Mouse (Mus musculus) lung, embryonic 15.5 days (tissue): ENCODE results near the gene Olfr871. TPM values are rescaled to one million over a fixed set of nuclear protein-coding genes. Genes with fewer than 3 reads are reported as not detected.
"Not testable (repeated sequence)": the region's sequence is repeated elsewhere in the genome, so short reads cannot be mapped to it uniquely, and the experiment has no call there.

ENCODE experiments used
- ATAC-seq: fragments of 200-750 bp; cut with Nextera tagmentation; 2 replicates; pipeline ENCODE4 v1.8.0; 2017; ENCODE audit warnings: moderate number of reproducible peaks, borderline replicate concordance; ENCODE audit not compliant: low FRiP score, low TSS enrichment; ENCODE audit errors: extremely low read depth
- H3K27ac ChIP-seq: fragments of 300-500 bp; sonication (generic); 2 replicates; pipeline ENCODE4 v1.5.1; 2015; ENCODE audit warnings: moderate library complexity, mild to moderate bottlenecking, inconsistent platforms
- H3K27me3 ChIP-seq: fragments of 300-500 bp; sonication (generic); 2 replicates; pipeline ENCODE4 v1.6.1; 2015; ENCODE audit warnings: inconsistent platforms
- H3K36me3 ChIP-seq: fragments of 300-500 bp; sonication (generic); 2 replicates; pipeline ENCODE4 v1.6.1; 2015; ENCODE audit warnings: inconsistent platforms
- H3K4me1 ChIP-seq: fragments of 300-500 bp; sonication (generic); 2 replicates; pipeline ENCODE4 v1.6.1; 2015; ENCODE audit warnings: inconsistent platforms
- H3K4me2 ChIP-seq: fragments of 300-500 bp; sonication (generic); 2 replicates; pipeline ENCODE4 v1.6.1; 2015; ENCODE audit warnings: inconsistent platforms, mild to moderate bottlenecking, moderate library complexity
- H3K4me3 ChIP-seq: fragments of 300-500 bp; sonication (generic); 2 replicates; pipeline ENCODE4 v1.5.1; 2015; ENCODE audit warnings: mild to moderate bottlenecking, inconsistent platforms
- H3K9ac ChIP-seq: fragments of 300-500 bp; sonication (generic); 2 replicates; pipeline ENCODE4 v1.6.1; 2015; ENCODE audit warnings: inconsistent platforms
- H3K9me3 ChIP-seq: fragments of 300-500 bp; sonication (generic); 2 replicates; pipeline ENCODE4 v1.6.1; 2016; ENCODE audit warnings: inconsistent platforms
- WGBS: fragments of 180-500 bp; shearing (Covaris S2); methylation state at CpG from one replicate; pipeline ENCODE4 v1.1.7; 2015; 5-methylcytosine and 5-hydroxymethylcytosine counted together
- polyA plus RNA-seq: library from polyadenylated mRNA; unstranded; fragments of >200 nt; fragmentation: Nextera tagmentation; extraction: Ambion mirVana; gene quantifications from 2 replicates; pipeline ENCODE4 v1.2.1, GENCODE M21; 2015

Gene Olfr871
- not detected in 2 replicates for polyA plus RNA-seq

DNA sequence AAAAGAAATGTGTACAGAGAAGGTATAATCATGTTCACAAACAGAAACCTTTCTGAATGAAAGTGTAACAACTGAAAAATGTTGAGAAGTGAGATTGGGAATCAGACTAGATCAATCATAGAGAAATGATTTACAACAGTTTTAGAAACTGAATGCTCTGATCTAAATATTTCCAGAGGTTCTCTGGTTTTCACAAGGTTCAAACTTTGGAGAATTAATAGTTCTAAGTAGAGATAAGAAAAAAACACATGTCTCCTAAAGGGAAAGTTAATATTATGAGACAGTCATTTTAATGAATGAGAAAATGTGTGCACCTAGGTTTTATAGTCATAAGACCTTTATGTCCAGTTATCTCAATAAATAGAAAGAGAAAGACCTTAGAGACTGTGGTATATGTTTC is at the start of gene Olfr871:
Gene Olfr871, plus strand, starts transcription at position 301 of the 400 bp plus-strand sequence.
- Histone ChIP-seq H3K36me3 (no peaks in the 10 kb centered on the region), H3K27me3 (no peaks in the 10 kb centered on the region), H3K9me3 (no peaks in the 10 kb centered on the region), H3K4me1 (no peaks in the 10 kb centered on the region), H3K4me3 (no peak within 1 kb of the TSS), H3K4me2 (no peak within 1 kb of the TSS), H3K9ac (no peak within 1 kb of the TSS), H3K27ac (no peak within 1 kb of the TSS)
- ATAC-seq = no peak

DNA sequence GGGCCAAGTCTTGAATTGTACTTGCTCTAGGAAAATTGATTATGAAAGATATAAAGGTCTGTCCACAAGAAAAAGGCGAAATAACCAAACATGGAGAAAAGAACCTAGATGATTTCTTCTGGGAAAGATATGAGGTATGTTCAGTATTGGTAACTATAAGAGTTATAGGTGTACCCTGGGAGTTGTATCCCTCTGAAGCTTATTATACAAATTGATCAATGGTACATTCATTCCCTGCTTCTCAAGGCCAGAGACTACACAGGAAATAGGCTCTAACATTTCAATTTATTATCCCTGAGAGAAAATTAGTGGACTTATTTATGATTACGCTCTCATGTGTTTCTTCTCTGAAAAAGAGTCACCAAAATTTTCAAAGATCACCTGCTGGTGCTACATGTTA is 38.0 kb upstream of the Olfr871 start, which contains the start of gene Olfr870:
Gene Olfr870, minus strand, starts transcription at position 101 of the 400 bp plus-strand sequence.
- Histone ChIP-seq H3K36me3 (no peaks in the 10 kb centered on the region), H3K4me1 (no peaks in the 10 kb centered on the region), H3K4me2 (no peak within 1 kb of the TSS), H3K9ac (no peak within 1 kb of the TSS), H3K27me3 (no peaks in the 10 kb centered on the region), H3K9me3 (no peaks in the 10 kb centered on the region), H3K27ac (no peak within 1 kb of the TSS), H3K4me3 (no peak within 1 kb of the TSS)
- no peak for ATAC-seq
- 70% methylated on average over 2 of the region's 2 CpGs for WGBS

DNA sequence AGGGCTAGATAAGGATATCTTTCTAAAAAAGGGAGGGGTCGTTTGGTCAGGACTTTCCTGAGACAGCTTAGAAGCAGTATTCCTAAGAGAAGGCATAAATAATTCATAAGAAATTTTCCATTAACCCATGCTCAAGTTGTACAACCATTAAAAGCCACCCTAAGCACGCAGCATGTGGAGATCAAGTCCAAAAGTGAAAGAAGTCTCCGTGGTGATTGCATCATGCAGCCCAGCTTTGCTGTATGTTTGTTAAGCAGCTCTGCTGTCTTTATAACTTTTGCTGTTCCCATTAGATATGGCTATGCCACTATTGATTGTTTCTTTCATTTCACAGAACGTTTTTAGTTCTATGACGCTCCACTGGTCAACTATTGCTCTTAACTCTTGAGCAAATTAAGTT is 32.5 kb upstream of the Olfr871 start:
- 59% methylated on average over 5 of the region's 5 CpGs for whole genome bisulfite sequencing
- H3K27ac ChIP-seq = no peak overlapping the region
- no peak overlapping the region for H3K4me2 ChIP-seq
- no peak for ATAC-seq
- no peaks in the 10 kb centered on the region for H3K27me3 ChIP-seq
- no peaks in the 10 kb centered on the region for H3K9me3 ChIP-seq
- H3K9ac ChIP-seq = no peak overlapping the region
- H3K4me3 ChIP-seq = no peak overlapping the region
- H3K36me3 ChIP-seq = no peaks in the 10 kb centered on the region
- no peaks in the 10 kb centered on the region for H3K4me1 ChIP-seq

DNA sequence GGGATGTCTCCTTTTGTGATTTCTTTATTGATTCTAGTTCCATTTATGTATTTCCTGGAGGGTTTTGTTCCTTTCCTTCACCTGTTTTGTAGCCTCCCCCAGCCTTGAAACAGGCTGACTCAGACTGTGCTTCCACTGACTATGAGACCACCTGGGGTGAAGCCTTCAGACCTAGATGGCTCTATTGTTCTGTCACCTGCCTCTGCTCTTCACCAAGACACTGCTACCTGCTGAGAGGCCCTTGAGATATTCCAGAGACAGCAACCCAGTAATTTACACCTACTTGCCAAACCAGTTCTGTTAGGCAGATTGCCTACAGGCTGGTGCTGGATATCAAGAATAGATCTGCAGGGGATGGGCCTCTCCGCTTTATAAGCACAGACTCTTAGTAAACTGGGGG is 9.9 kb upstream of the Olfr871 start:
- Histone ChIP-seq H3K27ac (no peak overlapping the region), H3K36me3 (no peaks in the 10 kb centered on the region), H3K4me3 (no peak overlapping the region), H3K4me2 (no peak overlapping the region), H3K9ac (no peak overlapping the region), H3K9me3 (no peaks in the 10 kb centered on the region; the same call in 1 of the 2 replicates), H3K27me3 (no peaks in the 10 kb centered on the region), H3K4me1 (no peaks in the 10 kb centered on the region)
- WGBS = 79% methylated on average over 1 of the region's 1 CpGs
- no peak for ATAC-seq

DNA sequence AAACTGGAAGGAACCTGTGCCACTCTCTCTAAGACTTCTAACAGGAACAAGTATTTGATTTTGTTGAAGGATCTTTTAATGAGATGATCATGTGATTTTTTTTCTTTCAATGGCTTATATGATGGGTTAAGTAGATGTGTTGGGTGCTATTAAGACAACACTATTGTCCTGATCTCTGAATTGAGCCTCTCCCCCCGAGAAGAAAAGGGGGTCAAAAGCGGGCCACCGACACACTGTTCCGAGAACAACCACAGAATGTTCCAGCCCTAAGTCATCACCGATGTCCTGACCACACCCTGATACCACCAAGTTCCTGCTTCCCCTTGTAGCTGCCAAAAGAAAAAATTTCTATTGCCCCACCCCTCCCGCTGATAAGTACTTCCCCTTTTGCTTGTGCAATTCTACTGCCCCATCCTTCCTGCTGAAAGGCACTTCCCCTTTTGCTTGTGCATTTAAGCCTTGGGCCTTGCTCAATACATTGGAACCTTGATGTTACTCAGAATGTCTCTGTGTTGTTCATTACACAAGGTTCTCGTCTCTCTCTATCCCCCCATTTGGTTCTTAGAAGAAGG is 8.5 kb upstream of the Olfr871 start:
- H3K4me1 ChIP-seq, H3K27ac ChIP-seq, H3K9me3 ChIP-seq, H3K36me3 ChIP-seq, H3K4me2 ChIP-seq, H3K4me3 ChIP-seq, H3K27me3 ChIP-seq, ATAC-seq, H3K9ac ChIP-seq: not testable (repeated sequence)
- WGBS = 78% methylated on average over 7 of the region's 7 CpGs

DNA sequence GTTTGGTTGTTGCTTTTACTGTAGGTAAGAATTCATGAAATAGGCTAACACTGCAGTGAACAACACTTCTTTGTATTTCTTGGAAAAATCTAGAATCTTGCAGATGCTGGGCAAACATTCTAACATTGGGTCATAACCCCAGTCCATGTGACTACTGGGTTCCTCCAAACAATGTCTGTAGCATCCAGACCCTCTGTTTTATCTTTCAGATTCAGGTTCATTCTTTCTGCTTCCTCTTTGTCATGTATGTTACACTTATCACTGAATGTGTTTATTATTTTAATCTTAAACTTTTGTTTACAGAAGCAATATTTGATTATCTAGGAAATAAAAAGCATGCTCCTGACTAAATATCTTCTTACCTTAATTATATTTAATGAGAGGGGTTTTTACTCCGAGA is 1.2 kb upstream of the Olfr871 start:
- WGBS = 59% methylated on average over 1 of the region's 1 CpGs
- no peak for ATAC-seq

DNA sequence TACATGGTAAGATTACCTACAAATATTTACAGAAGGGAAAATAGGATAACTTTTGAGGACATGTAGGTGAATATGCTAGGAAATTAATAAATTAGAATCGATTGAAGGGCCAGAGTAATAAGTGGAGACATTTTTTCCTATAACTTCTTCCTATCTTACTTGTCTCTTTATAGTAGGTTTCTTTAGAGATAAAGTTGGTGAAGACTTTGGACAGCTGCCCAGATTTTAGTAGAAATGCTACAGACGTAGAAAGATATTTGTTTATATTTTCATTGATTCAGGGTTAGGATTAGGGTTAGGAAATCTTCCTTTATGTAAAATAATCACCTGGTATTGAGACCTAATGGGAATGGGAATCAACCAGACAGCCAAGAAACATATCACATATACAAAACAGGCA is 530 bp upstream of the Olfr871 start:
- Histone ChIP-seq H3K9me3 (no peaks in the 10 kb centered on the region), H3K27me3 (no peaks in the 10 kb centered on the region), H3K4me1 (no peaks in the 10 kb centered on the region), H3K27ac (no peak overlapping the region), H3K4me3 (no peak overlapping the region), H3K36me3 (no peaks in the 10 kb centered on the region), H3K4me2 (no peak overlapping the region), H3K9ac (no peak overlapping the region)
- 44% methylated on average over 2 of the region's 2 CpGs for WGBS
- no peak for ATAC-seq

More for the DNA sequence above, 1.2 kb upstream of the Olfr871 start:
- Histone ChIP-seq H3K9ac (no peak overlapping the region), H3K4me3 (no peak overlapping the region), H3K27ac (no peak overlapping the region), H3K36me3 (no peaks in the 10 kb centered on the region), H3K4me2 (no peak overlapping the region), H3K4me1 (no peaks in the 10 kb centered on the region), H3K9me3 (no peaks in the 10 kb centered on the region), H3K27me3 (no peaks in the 10 kb centered on the region)

DNA sequence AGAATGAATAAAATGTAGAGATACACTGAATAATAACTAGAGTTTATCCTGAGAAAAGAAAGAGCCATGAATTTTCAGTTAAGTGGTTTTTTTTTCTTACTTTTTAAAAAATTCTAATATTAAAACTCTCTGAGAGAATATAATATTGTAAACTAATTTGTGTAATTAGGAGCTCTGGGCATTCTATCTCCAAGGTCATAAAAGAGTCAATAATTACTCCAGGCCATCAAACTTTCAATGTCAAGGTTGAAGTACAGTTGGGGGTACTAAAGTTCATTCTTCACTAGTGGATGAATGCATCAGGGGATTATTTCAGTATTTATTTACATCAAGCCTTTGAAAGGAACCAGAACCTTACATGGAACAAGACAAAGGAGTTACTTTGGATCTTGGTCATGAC is 24.8 kb downstream of the Olfr871 start, which contains the start of gene Olfr872:
Gene Olfr872, plus strand, starts transcription at position 301 of the 400 bp plus-strand sequence.
- H3K9ac ChIP-seq = no peak within 1 kb of the TSS
- H3K4me1 ChIP-seq = no peaks in the 10 kb centered on the region

DNA sequence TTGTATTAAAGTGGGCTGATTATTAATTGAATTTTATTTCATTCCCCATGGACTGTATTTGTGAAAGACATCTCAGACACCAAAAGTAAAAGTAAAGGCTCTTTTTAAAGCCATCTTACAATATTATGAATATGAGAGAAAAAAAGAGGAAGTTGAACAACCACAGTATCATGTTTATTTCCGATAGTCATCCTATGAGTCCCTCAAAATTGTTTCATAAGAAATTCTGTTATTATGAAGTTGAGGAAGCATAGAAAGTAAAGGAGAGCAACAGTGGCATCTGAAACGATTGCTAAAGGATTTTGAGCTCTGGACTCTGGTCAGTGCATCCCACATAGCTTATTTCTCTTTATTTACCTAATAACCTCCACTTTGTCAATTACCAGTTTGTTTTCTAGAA is 25.4 kb downstream of the Olfr871 start:
- Histone ChIP-seq H3K9me3 (no peaks in the 10 kb centered on the region), H3K27ac (no peak overlapping the region), H3K4me3 (no peak overlapping the region), H3K4me2 (no peak overlapping the region), H3K27me3 (no peaks in the 10 kb centered on the region), H3K9ac (no peak overlapping the region), H3K4me1 (no peaks in the 10 kb centered on the region), H3K36me3 (no peaks in the 10 kb centered on the region)
- WGBS = 69% methylated on average over 2 of the region's 2 CpGs
- no peak for ATAC-seq

More for the DNA sequence above, 24.8 kb downstream of the Olfr871 start, which contains the start of gene Olfr872:
- H3K27me3 ChIP-seq = no peaks in the 10 kb centered on the region
- H3K4me2 ChIP-seq = no peak within 1 kb of the TSS
- no peaks in the 10 kb centered on the region for H3K9me3 ChIP-seq
- H3K4me3 ChIP-seq = no peak within 1 kb of the TSS
- ATAC-seq = no peak
- no peaks in the 10 kb centered on the region for H3K36me3 ChIP-seq
- H3K27ac ChIP-seq = no peak within 1 kb of the TSS

Other genes starting within 250 kb of the Olfr871 start
- not detected in 2 replicates for gene Olfr866, start 184.2 kb upstream of the Olfr871 start, polyA plus RNA-seq
- not detected in 2 replicates for gene Olfr867, start 154.6 kb upstream of the Olfr871 start, polyA plus RNA-seq
- gene Olfr868, start 113.6 kb upstream of the Olfr871 start, polyA plus RNA-seq = not detected in 2 replicates
- not detected in 2 replicates for gene Olfr869, start 83.2 kb upstream of the Olfr871 start, polyA plus RNA-seq
- gene Olfr870, start 38.1 kb upstream of the Olfr871 start, polyA plus RNA-seq = not detected in 2 replicates
- not detected in 2 replicates for gene Olfr872, start 24.9 kb downstream of the Olfr871 start, polyA plus RNA-seq
- gene Olfr39, start 70.1 kb downstream of the Olfr871 start, polyA plus RNA-seq = not detected in 2 replicates
- not detected in 2 replicates for gene Olfr873, start 86.3 kb downstream of the Olfr871 start, polyA plus RNA-seq
- gene Olfr18, start 123.9 kb downstream of the Olfr871 start, polyA plus RNA-seq = 0.19 TPM in 1 of 2 replicates, not detected in the other
- gene Zfp560, start 173.0 kb downstream of the Olfr871 start, polyA plus RNA-seq = 34.6 and 37.0 TPM in 2 replicates
- 19.7 and 21.6 TPM in 2 replicates for gene Zfp26, start 248.0 kb downstream of the Olfr871 start, polyA plus RNA-seq